Mouse (Mus musculus) cerebellum, adult 8-10 months (tissue): ENCODE measurements around the gene Riox2.

Source experiments
- DNase-seq: peaks from one replicate; pipeline ENCODE4 v3.0.0; 2022

Gene Riox2

DNA sequence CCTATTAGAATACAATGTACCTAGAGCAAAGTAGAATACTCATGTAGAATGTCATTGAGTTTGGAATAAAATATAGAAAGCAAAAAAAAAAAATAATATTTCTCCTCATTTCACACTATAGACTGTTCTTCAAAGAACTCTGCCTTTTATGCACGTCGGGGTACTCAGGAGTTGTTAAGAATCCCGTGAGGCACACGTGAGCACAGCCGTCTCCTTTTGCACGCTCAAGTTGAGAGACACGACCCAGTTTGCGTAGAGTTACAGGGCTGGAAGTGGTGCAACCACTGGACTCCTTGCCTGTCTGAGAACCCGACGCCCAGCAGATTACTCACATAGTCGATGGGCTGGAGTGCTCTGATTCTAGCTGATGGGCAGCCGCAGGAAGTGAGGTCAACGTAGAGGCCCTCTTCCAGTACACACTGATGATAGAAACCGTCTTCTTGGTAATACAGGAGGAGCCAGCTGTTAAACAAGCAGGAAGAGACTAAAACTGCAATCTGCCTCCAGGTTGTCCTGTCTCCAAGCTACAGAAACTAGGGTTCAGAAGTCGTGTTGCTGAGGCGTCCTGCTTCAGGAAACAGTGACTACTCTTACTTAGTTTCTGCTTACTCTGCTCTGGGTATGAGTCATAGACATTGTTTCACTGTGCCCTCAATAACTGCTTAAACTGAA, 50.3 kb downstream of the Riox2 start:
- DNase-seq: no peak

DNA sequence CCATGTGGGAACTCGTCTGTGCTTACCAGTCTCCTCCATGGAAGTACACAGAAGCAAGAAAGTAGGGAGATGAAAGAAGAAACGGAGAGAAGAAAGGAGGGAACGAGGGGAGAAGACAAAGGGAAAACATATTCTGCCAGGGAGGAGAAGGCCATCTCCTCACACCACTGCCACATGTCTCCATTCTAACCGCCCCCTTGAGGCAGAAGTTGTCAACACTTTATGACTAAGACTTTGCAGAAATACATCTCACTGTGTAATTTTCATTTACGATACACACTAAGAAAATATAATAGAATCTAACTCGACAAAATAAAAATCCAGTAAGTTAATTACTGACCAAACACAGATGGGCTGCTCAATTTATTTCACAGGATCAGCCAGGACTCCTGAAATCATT, 55.4 kb downstream of the Riox2 start:
- DNase-seq: no peak

DNA sequence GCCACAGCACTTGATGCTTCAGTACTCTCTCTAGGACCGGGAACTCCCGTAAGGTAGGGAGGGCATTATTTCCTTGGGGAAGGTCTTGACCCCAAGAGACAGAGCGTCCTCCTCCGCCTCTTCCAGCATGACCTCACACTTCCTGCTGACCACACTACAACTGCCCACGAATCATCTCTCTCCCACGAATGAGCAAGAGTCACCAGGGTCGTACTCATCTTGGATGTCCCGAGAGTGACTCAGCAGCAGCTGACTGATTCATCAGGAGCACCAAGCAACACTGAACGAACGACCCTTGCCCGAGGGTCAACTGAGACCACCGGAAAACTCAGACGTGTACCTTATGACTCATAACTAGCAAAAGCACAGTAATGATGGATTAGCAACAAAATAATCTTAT, 58.0 kb downstream of the Riox2 start:
- DNase-seq: no peak

DNA sequence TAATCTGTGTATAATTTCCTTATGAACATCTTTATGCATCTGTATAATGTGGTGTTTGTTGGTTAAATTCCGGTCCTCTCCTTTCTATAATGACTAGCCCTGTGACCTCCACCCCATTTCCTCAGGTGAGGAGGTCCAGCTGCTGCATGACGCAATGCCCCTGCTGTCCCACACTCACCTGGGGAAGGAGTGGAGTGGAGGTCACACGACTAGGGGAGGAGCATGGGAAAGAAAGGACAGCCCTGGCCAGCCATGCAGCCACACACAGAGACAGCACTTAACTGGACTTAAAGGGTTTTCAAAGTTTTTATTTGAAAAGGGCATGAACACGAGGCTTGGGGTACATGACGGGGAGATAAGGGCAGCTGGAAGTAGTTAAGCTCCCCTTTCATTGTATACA, 59.7 kb downstream of the Riox2 start:
- no peak for DNase-seq

DNA sequence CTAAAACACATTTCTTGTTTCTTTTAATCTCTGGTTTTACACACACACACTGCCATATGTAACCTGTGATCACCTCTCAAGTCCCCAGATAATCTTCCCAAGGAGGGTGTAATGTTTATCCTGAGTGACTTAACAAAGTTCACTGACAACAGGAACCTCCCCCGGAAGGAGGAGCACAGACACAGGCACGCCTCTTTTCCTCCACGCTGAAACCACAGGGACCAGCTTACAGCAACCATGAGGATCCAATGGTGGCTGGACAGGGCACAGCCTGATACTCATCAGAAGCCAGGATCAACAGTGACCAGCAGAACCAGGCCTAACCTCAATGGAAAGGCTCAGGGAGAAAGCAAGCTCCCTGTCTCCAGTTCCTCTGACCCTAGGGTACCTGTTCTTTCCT, 61.0 kb downstream of the Riox2 start:
- no peak for DNase-seq

DNA sequence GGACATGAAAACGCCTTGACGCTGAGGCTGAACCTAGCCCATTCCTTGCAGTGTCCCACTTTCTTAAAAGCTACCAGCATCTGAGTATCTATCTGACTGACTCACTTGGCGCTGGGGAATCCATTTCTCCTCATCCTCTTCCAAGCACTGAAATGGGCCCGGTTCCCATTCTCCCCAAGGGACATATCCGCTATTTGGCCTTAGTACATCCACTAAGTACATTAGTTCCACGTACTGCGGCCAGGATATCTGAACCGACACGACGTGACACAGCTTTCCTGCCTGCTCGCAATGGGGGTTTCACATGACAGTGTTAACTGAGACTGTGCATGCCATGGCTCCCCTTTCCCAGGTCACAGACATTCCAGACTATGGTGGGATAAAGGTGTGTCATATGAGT, 62.8 kb downstream of the Riox2 start:
- no peak for DNase-seq

DNA sequence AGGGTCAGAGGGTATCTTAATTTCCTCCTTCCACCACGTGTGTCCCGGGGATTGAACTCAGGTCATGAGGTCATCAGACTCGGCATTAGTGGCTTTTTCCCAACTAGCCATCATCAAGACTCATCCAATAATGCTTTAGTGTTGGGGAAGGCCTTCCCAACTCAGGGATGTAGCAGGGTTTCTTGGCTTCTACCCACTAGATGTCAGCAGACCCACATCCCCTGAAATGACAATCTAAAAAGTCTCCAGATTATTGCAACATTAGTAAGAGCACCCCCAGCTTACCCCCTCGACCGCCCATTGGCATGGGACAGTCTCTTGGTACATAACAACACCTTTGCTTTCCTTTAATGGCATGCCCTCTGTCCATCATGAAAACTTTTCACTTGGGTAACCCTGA, 64.1 kb downstream of the Riox2 start:
- no peak for DNase-seq

DNA sequence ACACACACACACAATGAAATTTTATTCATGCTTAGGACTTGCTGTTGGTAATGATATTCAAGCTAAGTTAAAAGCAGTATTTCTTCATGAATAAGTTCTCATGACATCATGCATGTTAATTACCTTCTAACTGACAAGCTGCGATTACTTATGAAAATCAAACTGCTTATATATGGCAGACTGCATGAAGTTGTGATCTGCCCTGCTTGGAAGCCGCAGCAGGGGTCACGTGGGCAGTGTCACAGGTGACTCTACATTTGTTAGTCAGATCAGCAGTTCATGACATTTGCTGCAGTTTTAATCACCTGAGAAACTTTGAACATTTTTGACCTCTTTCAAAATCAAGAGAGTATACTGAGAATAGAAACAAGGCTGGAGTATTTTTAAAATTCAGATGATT, 69.4 kb downstream of the Riox2 start:
- no peak for DNase-seq

DNA sequence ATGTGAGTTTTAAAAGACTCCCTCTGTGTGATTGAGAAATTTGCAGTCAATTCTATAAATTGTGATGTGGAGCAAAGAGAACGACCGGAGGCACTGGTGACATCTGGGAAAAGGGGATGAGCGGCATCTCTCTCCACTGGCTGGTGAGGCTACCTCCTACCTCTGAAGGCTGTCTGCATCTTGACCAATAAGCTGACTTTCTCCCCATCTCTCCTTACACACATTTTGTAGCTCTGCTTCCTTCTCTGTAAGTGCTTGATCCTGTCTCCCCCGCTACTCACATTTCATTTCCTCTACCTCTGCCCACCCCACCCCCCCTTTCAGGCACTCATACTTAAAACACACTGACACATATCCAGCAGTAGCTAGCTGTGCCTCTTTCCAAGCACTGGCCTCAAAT, 69.8 kb downstream of the Riox2 start:
- DNase-seq: no peak
